Mouse (Mus musculus): Measurements from ENCODE around the gene Fpgt. TPM values are rescaled to one million over a fixed set of nuclear protein-coding genes. Genes with fewer than 3 reads are reported as not detected.

Fpgt gene
- polyA plus RNA-seq (2016; fragmentation: Nextera tagmentation; extraction: Ambion mirVana), result 14.7 and 15.3 TPM in 2 replicates

- H3K4me1 ChIP-seq (replicated peaks), result peaks cover 15% of the 10 kb centered on the region
- peak within 1 kb of the TSS; percentile 92 for H3K27ac ChIP-seq
- DNase-seq (ENCODE audit: low spot score), result peak; percentile 97
- under 1% methylated on average over 47 of the region's 47 CpGs for WGBS
- H3K27me3 ChIP-seq (ENCODE audit: insufficient read depth, poor library complexity, severe bottlenecking), result no peaks in the 10 kb centered on the region
- no peaks in the 10 kb centered on the region for H3K9me3 ChIP-seq
- peak within 1 kb of the TSS; percentile 65 for H3K4me3 ChIP-seq
- no peaks in the 10 kb centered on the region for H3K36me3 ChIP-seq
Observed at GRCm38 (mm10) chr3:155093116-155093956, at the start of gene Fpgt, which contains the start of gene Lrriq3. Gene Fpgt, minus strand, starts transcription at chr3:155093403. Gene Lrriq3, plus strand, starts transcription at chr3:155093434.

- Histone ChIP-seq H3K9me3 (no peaks in the 10 kb centered on the region), H3K27me3 (ENCODE audit: insufficient read depth, poor library complexity, severe bottlenecking) (no peaks in the 10 kb centered on the region), H3K4me1 (replicated peaks) (no peaks in the 10 kb centered on the region), H3K27ac (no peak overlapping the region), H3K36me3 (no peaks in the 10 kb centered on the region), H3K4me3 (no peak overlapping the region)
- no peak for DNase-seq (ENCODE audit: low spot score)
- 88% methylated on average over 11 of the region's 11 CpGs for WGBS
Observed at GRCm38 (mm10) chr3:155141047-155141446, 47.8 kb upstream of the Fpgt start.

- no peaks in the 10 kb centered on the region for H3K4me1 ChIP-seq (replicated peaks)
- H3K27me3 ChIP-seq (ENCODE audit: insufficient read depth, poor library complexity, severe bottlenecking), result no peaks in the 10 kb centered on the region
- no peak overlapping the region for H3K27ac ChIP-seq
- no peaks in the 10 kb centered on the region for H3K36me3 ChIP-seq
- no peaks in the 10 kb centered on the region for H3K9me3 ChIP-seq
- no peak for DNase-seq (ENCODE audit: low spot score)
- 91% methylated on average over 5 of the region's 5 CpGs for WGBS
- no peak overlapping the region for H3K4me3 ChIP-seq
Observed at GRCm38 (mm10) chr3:155137737-155138136, 44.5 kb upstream of the Fpgt start.

- no peaks in the 10 kb centered on the region; the same call in 1 of the 2 replicates for H3K4me1 ChIP-seq (replicated peaks)
- DNase-seq (ENCODE audit: low spot score), result no peak
- no peaks in the 10 kb centered on the region for H3K9me3 ChIP-seq
- no peak overlapping the region for H3K4me3 ChIP-seq
- H3K27ac ChIP-seq, result no peak overlapping the region
- no peaks in the 10 kb centered on the region for H3K36me3 ChIP-seq
- no peaks in the 10 kb centered on the region for H3K27me3 ChIP-seq (ENCODE audit: insufficient read depth, poor library complexity, severe bottlenecking)
- WGBS, result 60% methylated on average over 1 of the region's 1 CpGs
Observed at GRCm38 (mm10) chr3:155105957-155106356, 12.8 kb upstream of the Fpgt start.

GRCm38 (mm10) chr3:155099266-155099665 is 6.1 kb upstream of the Fpgt start:
- Histone ChIP-seq H3K9me3 (no peaks in the 10 kb centered on the region), H3K4me1 (replicated peaks) (no peaks in the 10 kb centered on the region), H3K4me3 (no peak overlapping the region), H3K27me3 (ENCODE audit: insufficient read depth, poor library complexity, severe bottlenecking) (no peaks in the 10 kb centered on the region), H3K27ac (no peak overlapping the region), H3K36me3 (no peaks in the 10 kb centered on the region)
- DNase-seq (ENCODE audit: low spot score), result no peak
- WGBS, result 85% methylated on average over 1 of the region's 1 CpGs

- Histone ChIP-seq H3K27ac (no peak overlapping the region), H3K4me1 (replicated peaks) (peaks cover 15% of the 10 kb centered on the region), H3K9me3 (no peaks in the 10 kb centered on the region), H3K36me3 (peaks cover 9% of the 10 kb centered on the region), H3K27me3 (ENCODE audit: insufficient read depth, poor library complexity, severe bottlenecking) (no peaks in the 10 kb centered on the region), H3K4me3 (peak overlapping the region; percentile 65)
- no peak for DNase-seq (ENCODE audit: low spot score)
- 93% methylated on average over 6 of the region's 6 CpGs for WGBS
Observed at GRCm38 (mm10) chr3:155092081-155092480, 1.1 kb downstream of the Fpgt start.

GRCm38 (mm10) chr3:155077908-155078307 is 15.3 kb downstream of the Fpgt start:
- H3K36me3 ChIP-seq, result no peaks in the 10 kb centered on the region
- no peaks in the 10 kb centered on the region for H3K4me1 ChIP-seq (replicated peaks)
- no peaks in the 10 kb centered on the region for H3K9me3 ChIP-seq
- no peaks in the 10 kb centered on the region for H3K27me3 ChIP-seq (ENCODE audit: insufficient read depth, poor library complexity, severe bottlenecking)
- WGBS, result 85% methylated on average over 4 of the region's 4 CpGs
- no peak overlapping the region for H3K27ac ChIP-seq
- H3K4me3 ChIP-seq, result no peak overlapping the region
- DNase-seq (ENCODE audit: low spot score), result no peak

GRCm38 (mm10) chr3:155059449-155059822 is 33.8 kb downstream of the Fpgt start:
- Histone ChIP-seq H3K27ac (no peak overlapping the region), H3K36me3 (no peaks in the 10 kb centered on the region), H3K9me3 (no peaks in the 10 kb centered on the region), H3K4me1 (replicated peaks) (no peaks in the 10 kb centered on the region), H3K4me3 (no peak overlapping the region), H3K27me3 (ENCODE audit: insufficient read depth, poor library complexity, severe bottlenecking) (no peaks in the 10 kb centered on the region)
- no peak for DNase-seq (ENCODE audit: low spot score)

- DNase-seq (ENCODE audit: low spot score), result no peak
- H3K27ac ChIP-seq, result no peak overlapping the region
- WGBS, result 83% methylated on average over 6 of the region's 6 CpGs
- H3K36me3 ChIP-seq, result no peaks in the 10 kb centered on the region
- H3K4me1 ChIP-seq (replicated peaks), result no peaks in the 10 kb centered on the region
- no peaks in the 10 kb centered on the region for H3K9me3 ChIP-seq
- H3K4me3 ChIP-seq, result no peak overlapping the region
- no peaks in the 10 kb centered on the region for H3K27me3 ChIP-seq (ENCODE audit: insufficient read depth, poor library complexity, severe bottlenecking)
Observed at GRCm38 (mm10) chr3:155058800-155059448, 34.3 kb downstream of the Fpgt start.

- H3K36me3 ChIP-seq, result no peaks in the 10 kb centered on the region
- no peaks in the 10 kb centered on the region for H3K4me1 ChIP-seq (replicated peaks)
- no peak overlapping the region for H3K4me3 ChIP-seq
- no peak overlapping the region for H3K27ac ChIP-seq
- H3K9me3 ChIP-seq, result no peaks in the 10 kb centered on the region
- no peak for DNase-seq (ENCODE audit: low spot score)
- H3K27me3 ChIP-seq (ENCODE audit: insufficient read depth, poor library complexity, severe bottlenecking), result no peaks in the 10 kb centered on the region
Observed at GRCm38 (mm10) chr3:155057566-155057965, 35.6 kb downstream of the Fpgt start.

GRCm38 (mm10) chr3:155056606-155057005 is 36.6 kb downstream of the Fpgt start:
- no peak for DNase-seq (ENCODE audit: low spot score)
- Histone ChIP-seq H3K27ac (no peak overlapping the region), H3K36me3 (no peaks in the 10 kb centered on the region), H3K4me3 (no peak overlapping the region), H3K4me1 (replicated peaks) (no peaks in the 10 kb centered on the region), H3K9me3 (no peaks in the 10 kb centered on the region), H3K27me3 (ENCODE audit: insufficient read depth, poor library complexity, severe bottlenecking) (no peaks in the 10 kb centered on the region)

GRCm38 (mm10) chr3:155055231-155055916 is 37.8 kb downstream of the Fpgt start, which contains the start of gene Tnni3k:
Gene Tnni3k, minus strand, starts transcription at chr3:155055407.
- H3K36me3 ChIP-seq, result no peaks in the 10 kb centered on the region
- no peak for DNase-seq (ENCODE audit: low spot score)
- no peaks in the 10 kb centered on the region for H3K27me3 ChIP-seq (ENCODE audit: insufficient read depth, poor library complexity, severe bottlenecking)
- H3K4me3 ChIP-seq, result no peak within 1 kb of the TSS
- H3K27ac ChIP-seq, result no peak within 1 kb of the TSS
- WGBS, result 78% methylated on average over 6 of the region's 6 CpGs
- no peaks in the 10 kb centered on the region for H3K4me1 ChIP-seq (replicated peaks)
- no peaks in the 10 kb centered on the region for H3K9me3 ChIP-seq

- H3K36me3 ChIP-seq, result no peaks in the 10 kb centered on the region
- no peaks in the 10 kb centered on the region for H3K4me1 ChIP-seq (replicated peaks)
- 75% methylated on average over 1 of the region's 1 CpGs for WGBS
- no peaks in the 10 kb centered on the region for H3K27me3 ChIP-seq (ENCODE audit: insufficient read depth, poor library complexity, severe bottlenecking)
- H3K9me3 ChIP-seq, result no peaks in the 10 kb centered on the region
- no peak overlapping the region for H3K4me3 ChIP-seq
- no peak overlapping the region for H3K27ac ChIP-seq
- no peak for DNase-seq (ENCODE audit: low spot score)
Observed at GRCm38 (mm10) chr3:155053189-155053588, 40.0 kb downstream of the Fpgt start.

All from hindbrain, embryonic 10.5 days (tissue).